Mouse (Mus musculus) kidney, adult 2 months (tissue): ENCODE results near the gene Clptm1. TPM values are rescaled to one million over a fixed set of nuclear protein-coding genes. Genes with fewer than 3 reads are reported as not detected.

Source experiments
- DNase-seq: peaks from one replicate; pipeline ENCODE4 v3.0.0; 2021
- H3K27ac ChIP-seq: fragments of 200-500 bp; 2 replicates; pipeline ENCODE4 v1.5.1; 2012; ENCODE audit warnings: low read depth, low read length, control low read depth, inconsistent platforms; ENCODE audit not compliant: insufficient read depth
- H3K27me3 ChIP-seq: fragments of 200-500 bp; replicated peaks from 2 replicates; pipeline ENCODE4 v1.6.1; 2012; ENCODE audit warnings: mild to moderate bottlenecking, moderate library complexity, low read length, inconsistent platforms; ENCODE audit not compliant: control insufficient read depth, insufficient read depth
- H3K36me3 ChIP-seq: fragments of 200-500 bp; 2 replicates; pipeline ENCODE4 v1.6.1; 2012; ENCODE audit warnings: mild to moderate bottlenecking, moderate library complexity, low read length, inconsistent platforms; ENCODE audit not compliant: control insufficient read depth, insufficient read depth
- H3K4me1 ChIP-seq: fragments of 200-500 bp; 2 replicates; pipeline ENCODE4 v1.6.1; 2011; ENCODE audit warnings: low read length; ENCODE audit not compliant: control insufficient read depth, insufficient read depth
- H3K4me3 ChIP-seq: fragments of 200-500 bp; 2 replicates; pipeline ENCODE4 v1.5.1; 2011; ENCODE audit warnings: mild to moderate bottlenecking, low read depth, low read length, control low read depth; ENCODE audit not compliant: insufficient read depth
- CTCF ChIP-seq: fragments of 200-500 bp; conservative IDR thresholded peaks from 2 replicates; pipeline ENCODE4 v1.5.1; 2011; ENCODE audit warnings: low read depth, mild to moderate bottlenecking, control low read depth, low read length, moderate library complexity, mixed read lengths; ENCODE audit not compliant: insufficient read depth, insufficient read length
- POLR2A ChIP-seq: fragments of 200-500 bp; IDR thresholded peaks from one replicate; pipeline ENCODE4 v1.6.1; 2011; ENCODE audit warnings: low read depth, low read length, control low read depth
- WGBS: fragments of 180-500 bp; shearing (Covaris S2); methylation state at CpG from one replicate; pipeline ENCODE4 v1.1.7; 2018; 5-methylcytosine and 5-hydroxymethylcytosine counted together
- polyA plus RNA-seq: library from polyadenylated mRNA; depleted of rRNA; stranded (reverse); fragments of >200 nt; gene quantifications from 2 replicates; pipeline ENCODE4 v1.2.3, GENCODE M21; 2012

The Clptm1 gene
- polyA plus RNA-seq, 1 experiment = 144 TPM

DNA sequence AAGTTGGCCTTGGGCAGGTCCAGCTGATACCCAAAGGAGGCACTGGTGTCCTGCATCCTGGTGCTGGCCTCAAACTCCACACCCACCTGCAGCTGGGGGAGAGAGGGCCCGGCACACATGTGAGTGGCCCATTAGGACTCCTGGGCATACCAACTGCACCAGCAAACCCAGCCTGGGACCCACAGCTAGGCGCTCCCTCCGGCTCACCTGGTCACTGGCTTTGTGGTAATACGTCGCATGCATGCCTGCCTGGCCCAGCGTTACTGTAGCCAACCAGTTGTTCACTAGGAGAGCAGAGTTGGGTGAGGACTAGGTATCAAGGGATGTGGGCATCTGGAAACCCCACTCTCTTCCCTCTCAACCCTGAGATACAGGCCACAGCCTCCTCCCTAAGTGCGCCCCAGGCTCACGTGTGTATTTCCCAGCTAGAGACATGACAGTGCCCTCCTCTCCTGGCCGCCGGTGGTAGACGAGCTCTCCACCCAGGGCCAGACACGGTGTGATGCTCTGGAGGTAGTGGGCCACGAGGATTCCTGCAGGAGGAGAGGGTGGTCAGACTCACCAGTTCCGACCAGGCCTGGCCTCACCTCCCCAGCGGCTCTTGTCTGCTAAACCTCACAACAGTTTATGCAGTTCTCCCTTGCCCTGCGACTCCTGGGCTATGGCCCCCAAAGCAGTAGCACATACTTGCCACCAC lies 38.2 kb upstream of the Clptm1 start:
- Histone ChIP-seq H3K4me1 (peaks cover 20% of the 10 kb centered on the region), H3K36me3 (no peaks in the 10 kb centered on the region), H3K27me3 (no peaks in the 10 kb centered on the region), H3K4me3 (no peak overlapping the region), H3K27ac (no peak overlapping the region)
- no peak for DNase-seq
- WGBS = 94% methylated on average over 16 of the region's 16 CpGs
- TF ChIP-seq POLR2A = no peak
- TF ChIP-seq CTCF = no peak

DNA sequence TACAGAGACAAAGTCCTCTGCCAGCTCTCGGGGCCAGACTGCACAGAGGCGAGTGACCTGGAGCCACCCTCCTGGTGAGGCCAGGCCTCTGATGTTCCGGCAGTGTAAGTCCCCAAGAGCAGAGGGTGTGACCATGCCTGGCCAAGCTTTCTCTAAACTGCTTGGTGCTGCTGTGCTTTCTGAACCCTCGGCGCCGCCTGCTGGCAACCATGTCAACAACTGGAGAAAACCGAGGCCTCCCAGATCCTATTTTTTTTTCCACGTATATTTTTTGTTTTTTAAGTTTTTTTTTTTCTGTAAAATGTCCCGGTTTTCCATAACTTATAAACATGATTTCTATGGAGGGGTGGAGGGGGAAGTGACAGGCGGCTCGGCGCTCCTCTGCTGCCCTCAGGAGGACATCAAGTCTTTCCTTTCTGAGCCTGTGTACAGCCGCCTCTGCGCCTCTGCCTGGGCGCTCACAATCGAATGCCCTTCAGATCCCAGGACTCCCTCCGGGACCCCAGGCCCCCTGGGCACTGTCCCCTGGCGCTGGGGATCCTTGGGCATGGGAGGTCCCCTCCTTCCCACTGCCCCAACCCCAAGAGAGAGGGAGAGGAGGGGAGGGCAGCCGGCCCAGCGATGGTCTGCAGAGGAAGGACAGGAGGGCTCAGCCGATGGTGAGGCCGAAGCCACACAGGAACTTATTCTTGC lies 36.4 kb upstream of the Clptm1 start:
- 28% methylated on average over 22 of the region's 22 CpGs for WGBS
- TF ChIP-seq CTCF (peak; percentile 73), POLR2A (no peak)
- Histone ChIP-seq H3K36me3 (no peaks in the 10 kb centered on the region), H3K4me3 (no peak overlapping the region), H3K27ac (peak overlapping the region; percentile 59), H3K27me3 (no peaks in the 10 kb centered on the region), H3K4me1 (peaks cover 20% of the 10 kb centered on the region)
- peak; percentile 87 for DNase-seq

DNA sequence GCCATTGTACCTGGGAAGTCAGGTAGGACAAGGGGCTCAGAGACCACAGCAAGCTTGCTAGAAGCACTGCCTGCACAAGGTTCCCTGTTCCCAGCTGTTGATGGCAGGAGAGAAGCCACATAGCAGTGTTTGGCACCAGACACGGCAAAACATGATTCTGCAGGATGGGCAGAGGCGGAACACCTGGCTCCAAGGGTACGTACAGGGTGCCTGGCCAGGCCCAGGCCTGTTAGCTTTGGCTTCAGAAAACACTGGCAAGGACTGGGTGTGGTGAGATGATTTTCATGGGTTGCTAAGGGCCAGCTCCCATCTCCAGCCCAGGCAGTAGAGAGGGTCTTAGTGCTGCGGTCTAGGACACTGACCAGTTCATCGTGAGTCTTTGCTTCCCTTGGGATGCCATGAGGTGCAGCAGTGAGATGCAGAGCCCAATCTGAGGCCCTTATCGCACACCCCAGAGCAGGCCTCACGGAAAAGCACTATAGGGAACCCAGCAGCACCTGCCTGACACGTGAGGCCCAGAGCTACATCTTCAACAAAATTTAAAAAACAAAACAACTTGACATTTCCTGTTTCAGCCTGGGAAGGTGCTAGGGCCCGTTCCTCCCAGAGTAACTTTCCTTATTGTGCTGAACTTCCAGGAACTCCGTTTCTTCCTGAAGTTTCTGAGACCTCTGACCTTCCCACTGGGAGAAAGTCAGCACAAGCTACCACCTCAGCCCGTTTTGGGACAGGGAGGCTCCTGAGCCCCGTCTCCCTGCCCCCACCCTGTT lies 35.7 kb upstream of the Clptm1 start:
- Histone ChIP-seq H3K36me3 (no peaks in the 10 kb centered on the region), H3K27me3 (no peaks in the 10 kb centered on the region), H3K4me3 (no peak overlapping the region), H3K27ac (peak overlapping the region; percentile 59), H3K4me1 (peaks cover 20% of the 10 kb centered on the region)
- TF ChIP-seq POLR2A (no peak), CTCF (no peak)
- no peak for DNase-seq
- 43% methylated on average over 12 of the region's 12 CpGs for WGBS

DNA sequence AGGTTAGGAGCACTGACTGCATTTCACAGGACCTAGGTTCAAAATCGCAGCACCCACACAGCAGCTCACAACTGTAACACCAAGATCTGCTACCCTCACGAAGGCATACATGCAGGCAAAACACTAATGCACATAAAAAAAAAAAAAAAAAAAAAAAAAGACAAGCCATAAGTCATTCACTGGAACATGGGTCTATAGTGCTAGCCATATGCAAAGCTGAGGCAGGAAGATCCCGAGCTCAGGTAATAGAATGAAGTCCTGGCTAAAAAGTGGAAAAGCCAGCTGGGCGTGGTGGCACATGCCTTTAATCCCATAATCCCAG lies 35.0 kb upstream of the Clptm1 start:
- Histone ChIP-seq H3K4me1 (peaks cover 20% of the 10 kb centered on the region), H3K4me3 (no peak overlapping the region), H3K27me3 (no peaks in the 10 kb centered on the region), H3K36me3 (no peaks in the 10 kb centered on the region), H3K27ac (no peak overlapping the region)
- WGBS = 83% methylated on average over 4 of the region's 4 CpGs
- TF ChIP-seq CTCF = no peak
- no peak for TF ChIP-seq POLR2A
- no peak for DNase-seq

DNA sequence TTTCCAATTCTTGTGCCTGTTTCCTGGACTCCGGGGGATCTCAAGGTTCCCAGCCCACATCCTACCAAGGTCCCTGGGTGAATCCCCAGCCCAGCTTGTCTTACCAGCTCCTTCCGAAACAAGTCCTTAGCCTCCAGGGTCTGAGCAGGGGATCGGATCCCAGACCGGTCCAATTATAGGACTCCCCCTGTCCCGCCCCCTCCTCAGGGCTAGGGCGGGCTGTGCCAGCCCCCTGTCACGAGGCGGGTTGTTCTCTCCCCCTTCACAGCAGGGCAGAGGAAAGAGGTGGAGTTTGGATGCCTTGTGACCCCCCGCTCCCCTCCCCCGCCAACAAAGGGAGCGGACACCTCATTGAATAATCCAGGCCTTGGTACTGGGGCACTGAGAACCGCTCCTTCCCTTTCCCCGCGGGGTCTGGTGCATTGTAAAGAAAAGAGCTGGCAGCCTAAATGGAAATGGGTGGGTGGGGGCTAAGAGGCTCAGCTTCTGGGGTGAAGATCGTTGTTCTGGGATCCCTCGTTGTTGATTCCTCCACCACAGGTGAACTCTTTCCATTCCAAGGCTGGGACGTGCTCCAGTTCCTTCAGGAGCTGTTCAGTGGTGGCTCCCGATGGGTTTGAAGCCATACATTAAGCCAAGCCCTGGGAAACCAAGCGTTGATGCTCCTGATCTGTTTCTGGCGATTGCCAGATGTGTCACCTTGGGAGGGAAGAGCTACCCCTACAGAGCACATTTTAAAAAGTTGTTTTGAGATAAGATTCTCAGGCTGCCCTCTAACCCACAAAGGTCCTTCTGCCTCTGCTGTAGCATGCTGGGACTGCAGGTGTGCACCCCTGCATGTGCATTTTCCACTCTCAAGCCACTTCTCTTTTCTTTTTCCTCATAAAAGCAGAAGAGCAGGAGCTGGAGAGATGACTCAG lies 34.3 kb upstream of the Clptm1 start, which contains the start of gene Apoe:
TSS of gene Apoe (minus strand) at position 282 of the 920 bp plus-strand sequence.
- peaks cover 20% of the 10 kb centered on the region for H3K4me1 ChIP-seq
- peak within 1 kb of the TSS; percentile 26 for H3K4me3 ChIP-seq
- H3K27me3 ChIP-seq = no peaks in the 10 kb centered on the region
- H3K36me3 ChIP-seq = no peaks in the 10 kb centered on the region
- peak within 1 kb of the TSS; percentile 40 for H3K27ac ChIP-seq
- DNase-seq = peak; percentile 71
- 9% methylated on average over 20 of the region's 20 CpGs for WGBS
- TF ChIP-seq CTCF = 0 out of 2 replicates have a peak, but pooled peaks have one; percentile 2
- no peak for TF ChIP-seq POLR2A
